Mouse (Mus musculus): Measurements from ENCODE around the gene Kng2. TPM values are rescaled to one million over a fixed set of nuclear protein-coding genes. Genes with fewer than 3 reads are reported as not detected.
"Not testable (repeated sequence)": the region's sequence is repeated elsewhere in the genome, so short reads cannot be mapped to it uniquely, and the experiment has no call there.

The Kng2 gene
- total RNA-seq (2021): not detected

- DNase-seq: not testable (repeated sequence)
Observed at GRCm38 (mm10) chr16:23028966-23029600, at the start of gene Kng2. Kng2 (minus strand) TSS chr16:23029482.

DNA sequence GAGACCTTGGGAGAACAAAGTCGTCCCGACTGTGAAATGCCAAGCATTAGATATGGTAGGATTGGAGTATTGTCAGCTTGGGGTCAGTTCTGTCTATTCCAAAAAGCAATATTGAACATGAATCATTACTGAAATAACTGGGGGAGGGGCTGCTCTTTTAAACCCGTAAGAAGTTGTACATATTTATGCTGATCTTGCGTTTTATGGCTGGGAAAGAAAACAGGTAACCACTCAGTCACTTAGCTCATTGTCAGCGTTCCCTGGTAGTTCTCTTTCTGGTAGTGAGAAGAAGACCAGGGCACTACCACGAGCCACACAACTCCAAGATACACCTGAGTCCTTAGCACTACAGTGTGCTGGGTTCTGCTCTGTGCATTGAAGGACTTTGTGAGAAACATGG is 48.2 kb upstream of the Kng2 start:
- DNase-seq: not testable (repeated sequence)

DNA sequence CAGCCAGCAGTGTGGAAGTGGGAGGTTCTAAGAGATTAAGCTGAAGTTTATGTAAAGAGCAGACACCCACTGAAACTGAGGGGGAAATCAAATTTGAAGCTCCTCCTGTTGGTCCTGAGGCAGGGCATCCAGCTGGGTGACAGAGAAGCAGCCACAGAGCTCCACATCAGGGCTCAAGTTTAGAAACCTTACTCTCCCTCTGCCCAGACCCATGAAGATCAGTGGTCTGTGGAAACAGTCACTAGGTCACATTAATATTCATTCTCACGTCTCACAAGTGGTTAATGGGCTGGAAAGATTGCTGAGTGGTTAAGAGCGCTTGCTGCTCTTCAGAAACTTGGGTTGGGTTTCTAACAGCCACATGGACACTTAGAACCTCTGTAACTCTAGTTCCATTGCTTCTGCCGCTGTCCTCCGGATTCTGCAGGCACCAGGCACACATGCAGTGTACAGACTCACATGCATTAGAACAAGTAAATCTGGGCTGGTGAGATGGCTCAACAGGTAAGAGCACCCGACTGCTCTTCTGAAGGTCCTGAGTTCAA is 31.6 kb upstream of the Kng2 start:
- not testable (repeated sequence) for DNase-seq

DNA sequence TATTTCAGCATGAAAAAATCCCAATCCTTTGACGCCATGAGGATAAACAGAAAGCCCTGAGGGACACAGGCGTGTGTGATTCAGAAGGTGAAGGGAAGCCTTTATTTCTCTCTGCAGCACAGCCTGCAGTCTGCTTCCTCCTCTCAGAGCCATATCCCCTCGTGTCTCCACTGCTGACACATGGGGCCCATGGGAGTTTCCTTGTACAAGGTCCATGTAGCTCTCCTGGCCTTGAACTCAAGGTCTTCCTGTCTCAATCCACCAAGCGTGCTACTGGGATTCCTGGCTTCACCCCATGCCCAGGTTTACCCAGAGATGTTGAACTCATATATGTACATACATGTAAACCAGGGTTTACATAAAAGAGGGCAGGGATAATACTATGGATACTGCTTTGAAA is 30.3 kb upstream of the Kng2 start:
- not testable (repeated sequence) for DNase-seq

DNA sequence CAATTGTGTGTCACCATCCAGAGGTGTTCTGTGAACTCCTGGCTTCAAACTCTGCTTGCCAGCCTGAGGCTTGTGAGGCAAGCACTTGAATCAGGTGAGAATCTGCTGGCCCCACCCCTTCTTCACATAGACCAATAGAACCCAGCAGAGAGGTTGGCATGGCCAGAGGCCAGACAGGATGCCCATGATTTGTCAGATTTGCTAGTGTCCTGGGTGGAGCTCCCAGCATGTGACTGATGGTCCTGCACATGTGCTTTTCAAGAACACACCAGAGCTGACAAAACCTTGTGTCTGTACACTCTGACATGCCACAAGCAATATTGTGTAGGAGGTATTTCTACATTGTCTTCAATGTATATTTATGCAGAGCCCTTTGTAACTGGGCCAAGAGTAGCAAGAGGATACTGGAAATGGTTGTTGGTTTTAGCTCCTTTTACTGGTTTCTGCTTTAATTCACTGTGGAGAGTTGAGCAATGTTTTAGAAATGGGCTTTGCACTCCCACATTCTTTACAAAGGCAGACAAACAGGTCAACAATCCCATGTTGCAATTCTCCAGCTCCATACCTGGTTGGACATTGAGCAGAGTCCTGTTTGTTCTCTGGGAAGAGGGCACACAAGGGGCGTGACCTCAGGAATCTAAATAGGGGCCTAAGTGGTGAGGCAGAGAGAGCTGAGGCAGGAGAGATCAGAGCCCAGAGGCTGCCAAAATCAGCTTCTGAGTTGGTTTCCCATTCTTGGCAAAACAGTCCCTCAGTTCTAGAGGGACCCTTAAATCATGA is 28.6 kb upstream of the Kng2 start, which contains the start of gene Kng1:
Kng1 (plus strand) TSS at position 198 of the 780 bp plus-strand sequence.
- DNase-seq: not testable (repeated sequence)

DNA sequence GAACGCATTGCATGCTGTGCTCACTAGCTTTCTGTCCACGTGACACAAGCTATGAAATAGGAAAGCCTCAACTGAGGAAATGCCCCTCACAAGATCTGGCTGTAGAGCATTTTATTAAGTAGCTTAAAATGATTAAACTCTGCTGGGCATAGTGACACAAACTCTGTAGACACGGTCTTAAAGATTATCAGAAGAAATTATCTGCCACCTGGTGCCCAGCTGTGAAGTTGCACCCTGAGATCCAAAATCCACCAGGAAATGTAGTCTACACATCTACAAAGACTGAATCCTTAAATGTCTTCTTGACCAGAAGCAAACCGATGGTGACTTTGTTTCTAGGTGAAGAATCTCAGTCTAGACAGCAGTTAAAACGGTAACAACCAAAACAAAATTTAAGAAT is 17.0 kb upstream of the Kng2 start:
- peak in 1 of 2 experiments; percentile 7 for DNase-seq

DNA sequence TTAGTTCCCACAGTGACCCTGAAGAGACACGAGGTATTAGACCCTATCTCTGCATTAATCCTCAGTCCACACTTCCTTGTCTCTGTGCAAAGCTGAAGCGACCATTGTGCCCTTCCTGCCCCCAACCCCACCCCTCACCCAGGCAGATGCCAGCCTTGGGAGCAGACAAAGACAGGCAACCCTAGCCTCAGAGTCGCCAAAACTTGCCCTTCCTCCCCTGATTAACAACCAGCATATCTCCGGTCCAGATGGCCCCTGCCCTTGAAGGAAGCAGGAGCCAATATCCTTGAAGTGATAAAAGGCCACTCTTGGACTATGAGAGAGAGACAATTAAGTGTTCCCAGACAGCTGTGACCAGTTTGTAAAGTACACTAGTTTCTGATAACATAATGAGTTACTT is 11.6 kb upstream of the Kng2 start:
- no peak for DNase-seq

DNA sequence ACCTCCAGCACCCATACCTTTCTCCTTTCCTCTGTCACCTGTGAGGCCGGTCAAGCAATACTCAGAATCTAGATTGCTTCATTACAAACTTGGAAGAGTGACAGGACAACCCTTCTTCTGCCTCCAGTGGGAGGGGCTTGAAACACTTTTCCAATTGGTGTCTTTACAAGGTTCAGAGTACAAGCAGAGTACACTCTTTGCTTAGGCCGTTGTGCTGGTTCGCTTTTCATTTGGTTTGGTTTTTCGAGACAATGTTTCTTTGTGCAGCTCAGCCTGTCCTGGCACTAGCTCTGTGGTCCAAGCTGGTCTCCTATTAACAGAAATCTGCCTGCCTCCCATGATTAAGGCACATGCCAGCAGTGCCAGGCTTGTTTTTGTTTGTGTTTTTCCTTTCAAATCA is 10.0 kb upstream of the Kng2 start:
- DNase-seq: no peak

GRCm38 (mm10) chr16:23037744-23038143 is 8.5 kb upstream of the Kng2 start:
- no peak for DNase-seq

- no peak for DNase-seq
Observed at GRCm38 (mm10) chr16:23033673-23034072, 4.4 kb upstream of the Kng2 start.

DNA sequence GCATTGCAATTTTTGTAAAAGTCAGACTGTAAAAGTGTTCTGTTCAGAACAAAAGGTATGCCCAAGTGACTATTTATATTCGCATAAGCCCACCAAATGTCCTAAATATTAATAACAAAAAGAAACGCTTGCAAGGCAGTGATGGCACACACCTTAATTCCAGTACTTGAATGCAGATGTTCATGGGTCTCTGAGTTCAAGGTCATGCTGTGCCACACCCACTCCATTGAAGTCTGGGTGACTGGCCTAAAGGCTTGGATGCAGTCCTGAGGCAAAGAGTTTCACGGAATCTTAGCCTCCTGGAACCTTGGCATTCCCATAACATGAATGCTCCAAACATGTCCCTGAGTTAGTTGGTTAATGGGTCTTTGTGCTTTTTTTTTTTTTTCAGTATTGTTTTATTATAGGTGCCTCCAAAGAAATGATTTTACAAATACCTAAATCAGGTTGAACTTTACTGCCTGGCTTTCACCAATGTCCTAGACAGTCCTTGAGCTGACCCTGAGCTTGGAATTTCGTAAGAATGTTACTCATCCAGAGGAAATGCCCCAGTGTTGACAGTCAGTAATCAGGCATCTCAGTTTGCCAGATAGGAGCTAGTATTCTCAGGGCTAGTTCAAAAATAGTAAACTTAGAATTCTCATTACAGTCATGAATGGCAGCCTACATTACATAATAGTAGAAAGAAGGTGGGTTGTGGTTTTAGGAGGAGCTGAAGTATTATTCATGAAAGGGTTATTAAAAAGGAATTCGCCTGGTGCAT is 1.6 kb upstream of the Kng2 start:
- DNase-seq: no peak

- not testable (repeated sequence) for DNase-seq
Observed at GRCm38 (mm10) chr16:23027341-23027740, 1.9 kb downstream of the Kng2 start.

- no peak for DNase-seq
Observed at GRCm38 (mm10) chr16:23026582-23026981, 2.7 kb downstream of the Kng2 start.

GRCm38 (mm10) chr16:23025111-23025510 is 4.2 kb downstream of the Kng2 start:
- no peak for DNase-seq

- DNase-seq: not testable (repeated sequence)
Observed at GRCm38 (mm10) chr16:23020571-23020970, 8.7 kb downstream of the Kng2 start.

DNA sequence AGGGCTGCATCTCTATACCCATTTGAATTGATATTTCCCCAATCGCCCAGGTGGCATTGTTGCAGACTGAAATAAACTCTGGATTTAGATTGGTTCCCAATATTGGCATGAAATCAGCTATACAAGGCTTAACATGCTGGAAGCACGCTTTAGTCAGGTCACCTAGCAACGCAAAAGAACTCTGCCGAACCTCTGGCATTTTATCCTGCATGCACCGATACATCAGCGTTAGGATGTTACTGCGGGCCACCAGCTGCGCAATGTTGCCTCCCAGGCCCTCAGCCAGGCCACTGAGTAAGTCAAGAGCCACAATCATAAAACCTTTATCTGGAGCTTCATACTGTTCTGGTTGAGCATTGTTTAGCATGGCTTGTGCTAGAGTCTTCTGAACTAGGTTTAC is 14.6 kb downstream of the Kng2 start:
- DNase-seq: peak; percentile 9 to 19

GRCm38 (mm10) chr16:23013786-23014185 is 15.5 kb downstream of the Kng2 start:
- not testable (repeated sequence) for DNase-seq

- not testable (repeated sequence) for DNase-seq
Observed at GRCm38 (mm10) chr16:22996951-22997350, 32.3 kb downstream of the Kng2 start.

- no peak for DNase-seq
Observed at GRCm38 (mm10) chr16:22967383-22968030, 61.8 kb downstream of the Kng2 start.

DNA sequence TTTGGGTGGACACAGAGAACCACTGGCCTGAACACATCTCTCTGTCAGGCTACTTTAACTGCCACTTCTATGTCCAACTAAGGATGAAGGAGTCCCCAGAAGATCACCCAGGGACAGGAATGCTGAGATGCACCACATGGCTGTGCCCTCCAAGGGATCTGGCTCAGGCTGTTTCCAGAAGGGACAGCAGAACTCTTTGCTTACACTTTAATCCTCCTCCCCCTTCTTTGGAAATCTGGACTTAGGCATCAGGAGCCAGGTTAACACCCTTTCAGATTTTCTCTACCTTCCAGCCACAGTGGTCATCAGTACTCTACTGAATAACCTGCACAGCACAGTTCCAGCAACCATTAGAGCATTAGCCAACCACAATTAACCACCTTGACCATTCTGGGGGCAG is 66.0 kb downstream of the Kng2 start:
- DNase-seq: no peak

GRCm38 (mm10) chr16:22962256-22962655 is 67.0 kb downstream of the Kng2 start:
- no peak for DNase-seq

- no peak for DNase-seq
Observed at GRCm38 (mm10) chr16:22961073-22961472, 68.2 kb downstream of the Kng2 start.
